Mouse (Mus musculus) MEL (cell line): ENCODE results near the gene Neurod2. TPM values are rescaled to one million over a fixed set of nuclear protein-coding genes. Genes with fewer than 3 reads are reported as not detected.

Source experiments
- DNase-seq: peaks from one replicate; pipeline ENCODE4 v3.0.0; 2011; ENCODE audit warnings: low read depth, low spot score
- H3K27ac ChIP-seq: 2 replicates; pipeline ENCODE4 v1.5.1; 2012; ENCODE audit warnings: low read depth, mild to moderate bottlenecking, control low read depth, low read length, moderate library complexity; ENCODE audit not compliant: control insufficient read depth
- H3K27me3 ChIP-seq, 2 experiments: fragments of 150-350 bp in 1 of 2; sonication (generic) in 1 of 2; 2 replicates each; pipeline ENCODE4 v1.6.1; 2012; ENCODE audit warnings: low read length in 2 of 2, mild to moderate bottlenecking in 2 of 2, improper control_type of control experiment in 1 of 2, moderate library complexity in 1 of 2; ENCODE audit not compliant: insufficient read depth in 2 of 2, control insufficient read depth in 1 of 2
- H3K36me3 ChIP-seq, 2 experiments: 2 replicates each; pipeline ENCODE4 v1.6.1; 2012 to 2014; ENCODE audit warnings: low read length in 2 of 2, improper control_type of control experiment in 1 of 2, inconsistent platforms in 1 of 2, mild to moderate bottlenecking in 1 of 2; ENCODE audit not compliant: insufficient read depth in 2 of 2, control insufficient read depth in 1 of 2
- H3K4me1 ChIP-seq, 2 experiments: fragments of 150-350 bp in 1 of 2; sonication (generic) in 1 of 2; 2 replicates each; pipeline ENCODE4 v1.6.1; 2012; ENCODE audit warnings: low read length in 2 of 2, improper control_type of control experiment in 1 of 2, mild to moderate bottlenecking in 1 of 2; ENCODE audit not compliant: insufficient read depth in 2 of 2, control insufficient read depth in 1 of 2
- H3K4me3 ChIP-seq, 2 experiments: fragments of 150-350 bp in 1 of 2; sonication (generic) in 1 of 2; 2 replicates each; pipeline ENCODE4 v1.5.1; 2012; ENCODE audit warnings: low read depth in 2 of 2, low read length in 2 of 2, mild to moderate bottlenecking in 2 of 2, moderate library complexity in 2 of 2, control low read depth in 1 of 2, improper control_type of control experiment in 1 of 2; ENCODE audit not compliant: control insufficient read depth in 1 of 2, insufficient read depth in 1 of 2
- H3K79me2 ChIP-seq: 2 replicates; pipeline ENCODE4 v1.6.1; 2012; ENCODE audit warnings: mild to moderate bottlenecking, low read length, moderate library complexity; ENCODE audit not compliant: control insufficient read depth, poor library complexity, insufficient read depth
- H3K9ac ChIP-seq: 2 replicates; pipeline ENCODE4 v1.6.1; 2012; ENCODE audit warnings: low read depth, mild to moderate bottlenecking, control low read depth, low read length, moderate library complexity; ENCODE audit not compliant: control insufficient read depth, poor library complexity, severe bottlenecking
- H3K9me3 ChIP-seq: fragments of 150-350 bp; sonication (generic); replicated peaks from 2 replicates; pipeline ENCODE4 v1.6.1; 2012; ENCODE audit warnings: mild to moderate bottlenecking, low read length, improper control_type of control experiment, moderate library complexity; ENCODE audit not compliant: insufficient read depth
- BHLHE40 ChIP-seq: IDR thresholded peaks from 2 replicates; pipeline ENCODE4 v1.6.1; 2012; ENCODE audit warnings: low read depth, mild to moderate bottlenecking, inconsistent platforms, low read length, improper control_type of control experiment, borderline replicate concordance
- CTCF ChIP-seq, 3 experiments: IDR thresholded peaks in 2 of 3; conservative IDR thresholded peaks in 1 of 3; 2 replicates each; pipeline ENCODE4 v1.5.1; 2011 to 2012; ENCODE audit warnings: low read length in 3 of 3, low read depth in 2 of 3, mild to moderate bottlenecking in 2 of 3, improper control_type of control experiment in 1 of 3, inconsistent platforms in 1 of 3, mixed read lengths in 1 of 3, moderate library complexity in 1 of 3; ENCODE audit not compliant: control insufficient read depth in 1 of 3, insufficient read depth in 1 of 3, poor library complexity in 1 of 3, severe bottlenecking in 1 of 3
- E2F4 ChIP-seq: IDR thresholded peaks from 2 replicates; pipeline ENCODE4 v1.6.1; 2011; ENCODE audit warnings: low read depth, low read length, improper control_type of control experiment, borderline replicate concordance
- EP300 ChIP-seq, 2 experiments: IDR thresholded peaks; 2 replicates each; pipeline ENCODE4 v1.6.1; 2011; ENCODE audit warnings: improper control_type of control experiment in 2 of 2, low read length in 2 of 2, low read depth in 1 of 2, mild to moderate bottlenecking in 1 of 2
- ETS1 ChIP-seq: IDR thresholded peaks from 2 replicates; pipeline ENCODE4 v1.6.1; 2012; ENCODE audit warnings: low read depth, mild to moderate bottlenecking, inconsistent platforms, low read length, improper control_type of control experiment, moderate library complexity
- HCFC1 ChIP-seq: IDR thresholded peaks from 2 replicates; pipeline ENCODE4 v1.6.1; 2012; ENCODE audit warnings: low read depth, mild to moderate bottlenecking, inconsistent platforms, low read length, improper control_type of control experiment, moderate library complexity
- MAX ChIP-seq: IDR thresholded peaks from 2 replicates; pipeline ENCODE4 v1.6.1; 2011; ENCODE audit warnings: low read length, improper control_type of control experiment
- MAZ ChIP-seq: IDR thresholded peaks from 2 replicates; pipeline ENCODE4 v1.6.1; 2012; ENCODE audit warnings: low read depth, mild to moderate bottlenecking, inconsistent platforms, low read length, improper control_type of control experiment
- MEF2A ChIP-seq: IDR thresholded peaks from 2 replicates; pipeline ENCODE4 v1.6.1; 2014; ENCODE audit warnings: low read depth, mild to moderate bottlenecking, inconsistent platforms, low read length, improper control_type of control experiment; ENCODE audit not compliant: poor library complexity, insufficient replicate concordance, severe bottlenecking; ENCODE audit errors: extremely low read depth
- MXI1 ChIP-seq: IDR thresholded peaks from 2 replicates; pipeline ENCODE4 v1.6.1; 2011; ENCODE audit warnings: mild to moderate bottlenecking, low read depth, low read length, improper control_type of control experiment
- MYB ChIP-seq: IDR thresholded peaks from 2 replicates; pipeline ENCODE4 v1.6.1; 2011; ENCODE audit warnings: mild to moderate bottlenecking, low read depth, low read length, improper control_type of control experiment
- NELFE ChIP-seq: IDR thresholded peaks from 2 replicates; pipeline ENCODE4 v1.6.1; 2011; ENCODE audit warnings: low read depth, low read length, improper control_type of control experiment
- POLR2A ChIP-seq, 2 experiments: IDR thresholded peaks; 2 replicates each; pipeline ENCODE4 v1.6.1; 2011 to 2012; ENCODE audit warnings: low read length in 2 of 2, mild to moderate bottlenecking in 2 of 2, control low read depth in 1 of 2, improper control_type of control experiment in 1 of 2, low read depth in 1 of 2, moderate library complexity in 1 of 2; ENCODE audit not compliant: control insufficient read depth in 1 of 2, insufficient read depth in 1 of 2, poor library complexity in 1 of 2
- POLR2AphosphoS2 ChIP-seq: IDR thresholded peaks from 2 replicates; pipeline ENCODE4 v1.6.1; 2011; ENCODE audit warnings: low read length, improper control_type of control experiment
- RAD21 ChIP-seq: IDR thresholded peaks from 2 replicates; pipeline ENCODE4 v1.6.1; 2011; ENCODE audit warnings: mild to moderate bottlenecking, low read depth, low read length, improper control_type of control experiment
- SIN3A ChIP-seq: IDR thresholded peaks from 2 replicates; pipeline ENCODE4 v1.6.1; 2012; ENCODE audit warnings: low read length, improper control_type of control experiment, inconsistent platforms
- SMC3 ChIP-seq: IDR thresholded peaks from 2 replicates; pipeline ENCODE4 v1.6.1; 2011; ENCODE audit warnings: low read depth, low read length, improper control_type of control experiment
- TBP ChIP-seq: IDR thresholded peaks from 2 replicates; pipeline ENCODE4 v1.8.0; 2011; ENCODE audit warnings: low read depth, low read length, improper control_type of control experiment
- TCF12 ChIP-seq: IDR thresholded peaks from 2 replicates; pipeline ENCODE4 v1.6.1; 2014; ENCODE audit warnings: low read depth, mild to moderate bottlenecking, inconsistent platforms, low read length, improper control_type of control experiment, moderate library complexity
- UBTF ChIP-seq: IDR thresholded peaks from 2 replicates; pipeline ENCODE4 v1.6.1; 2012; ENCODE audit warnings: low read depth, mild to moderate bottlenecking, inconsistent platforms, low read length, improper control_type of control experiment, moderate library complexity, borderline replicate concordance; ENCODE audit not compliant: insufficient read depth
- ZC3H11A ChIP-seq: IDR thresholded peaks from 2 replicates; pipeline ENCODE4 v1.6.1; 2012; ENCODE audit warnings: low read depth, mild to moderate bottlenecking, inconsistent platforms, low read length, improper control_type of control experiment
- ZKSCAN1 ChIP-seq: IDR thresholded peaks from 2 replicates; pipeline ENCODE4 v1.6.1; 2012; ENCODE audit warnings: low read depth, mild to moderate bottlenecking, inconsistent platforms, low read length, improper control_type of control experiment, moderate library complexity
- ZMIZ1 ChIP-seq: IDR thresholded peaks from 2 replicates; pipeline ENCODE4 v1.6.1; 2012; ENCODE audit warnings: low read depth, mild to moderate bottlenecking, inconsistent platforms, low read length, improper control_type of control experiment, moderate library complexity
- ZNF384 ChIP-seq: IDR thresholded peaks from 2 replicates; pipeline ENCODE4 v1.6.1; 2012; ENCODE audit warnings: low read depth, mild to moderate bottlenecking, inconsistent platforms, low read length, improper control_type of control experiment
- polyA plus RNA-seq, 2 experiments: library from polyadenylated mRNA; stranded (reverse) in 1 of 2; unstranded in 1 of 2; fragments of >175 nt in 1 of 2; fragments of >200 nt in 1 of 2; gene quantifications; 2 replicates each; pipeline versions ENCODE4 v1.2.1 to v1.2.4; 2012; ENCODE audit warnings: low replicate concordance in 2 of 2, low read depth in 1 of 2; ENCODE audit not compliant: insufficient read length in 2 of 2, insufficient read depth in 1 of 2, missing spikeins in 1 of 2
- total RNA-seq: library from RNA; depleted of rRNA; stranded (reverse); fragments of 300-350 nt; gene quantifications from 2 replicates; pipeline ENCODE4 v1.2.3, GENCODE M21; 2012

Gene Neurod2
- total and polyA plus RNA-seq, 3 experiments = not detected

DNA sequence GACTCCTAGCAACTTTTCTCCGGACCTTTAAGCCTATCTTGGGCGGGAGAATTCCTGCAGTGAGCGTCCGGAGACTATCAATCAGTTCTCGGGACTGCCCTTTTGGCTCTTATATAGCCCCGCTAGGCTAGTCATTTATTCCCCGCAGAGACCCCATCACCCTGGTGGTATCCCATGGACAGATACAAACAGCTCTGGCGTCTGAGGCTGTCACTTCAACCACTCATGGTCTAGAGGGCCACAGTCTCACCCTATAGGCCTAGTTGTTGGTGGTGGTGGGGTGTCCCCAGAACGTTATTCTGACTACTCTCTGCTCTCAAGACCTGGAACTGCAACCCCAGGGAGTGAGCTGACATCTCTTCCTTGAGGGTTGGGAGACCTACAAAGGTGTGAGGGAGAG, 19.9 kb upstream of the Neurod2 start:
- Histone ChIP-seq H3K9me3 (no peaks in the 10 kb centered on the region), H3K79me2 (peaks cover 5% of the 10 kb centered on the region), H3K9ac (peak overlapping the region; percentile 94), H3K36me3 (peaks cover 0 to 8% of the 10 kb centered on the region in 2 experiments; a peak in 2 of 4 replicates), H3K27ac (no peak overlapping the region), H3K27me3 (no peaks in the 10 kb centered on the region), H3K4me1 (peaks cover 4 to 23% of the 10 kb centered on the region in 2 experiments; a peak in 3 of 4 replicates), H3K4me3 (peak overlapping the region; percentile 85 to 97)
- TF ChIP-seq RAD21 (no peak), MAZ (0 out of 2 replicates have a peak, but pooled peaks have one; percentile 34), ZC3H11A (0 out of 2 replicates have a peak, but pooled peaks have one; percentile 1)
- peak; percentile 53 for DNase-seq

DNA sequence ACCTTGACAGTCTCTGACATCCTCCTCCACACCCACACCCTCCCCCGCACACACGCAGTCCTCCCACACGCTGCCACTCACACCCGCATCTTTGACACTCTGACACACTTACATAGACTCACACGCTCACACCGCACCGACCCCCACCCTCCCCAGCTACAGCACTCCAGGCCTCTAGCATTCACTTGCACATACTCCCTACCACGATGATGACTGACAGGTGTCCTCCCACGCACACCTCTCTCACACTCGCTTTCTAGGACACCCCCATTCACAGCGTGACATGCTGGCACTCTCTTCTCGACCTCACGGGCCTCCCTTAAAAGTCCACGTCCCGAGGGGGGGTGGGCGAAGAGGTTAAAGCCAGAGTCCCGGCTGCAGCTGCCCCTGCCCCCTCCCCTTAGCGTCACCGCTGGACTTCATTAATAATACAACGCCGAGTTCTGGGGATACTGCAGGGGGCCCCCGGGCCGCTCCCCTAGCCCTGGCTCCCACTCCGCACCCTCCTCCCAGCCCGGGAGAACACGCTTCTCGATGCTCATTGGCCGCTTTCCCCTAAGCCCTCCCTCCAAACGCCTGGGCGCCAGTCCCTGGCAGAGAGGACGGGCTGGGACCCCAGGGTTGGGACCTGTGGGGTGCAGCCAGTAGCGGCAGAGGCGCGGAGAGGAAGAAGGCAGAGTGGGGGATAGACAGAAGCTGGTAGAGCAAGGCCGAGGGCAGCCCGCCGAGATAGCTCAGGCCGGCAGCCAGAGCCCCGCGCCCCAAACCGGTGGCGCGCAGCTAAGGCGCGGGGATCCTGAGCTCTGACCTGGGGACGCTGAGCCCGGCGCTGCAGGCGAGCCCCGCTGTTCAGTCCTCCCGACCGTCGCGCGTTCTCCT, 18.9 kb upstream of the Neurod2 start, which contains the start of gene Ppp1r1b:
Gene Ppp1r1b, plus strand, starts transcription at position 322 of the 879 bp plus-strand sequence.
- peaks cover 0 to 8% of the 10 kb centered on the region in 2 experiments; a peak in 2 of 4 replicates for H3K36me3 ChIP-seq
- peak; percentile 97 for DNase-seq
- H3K4me3 ChIP-seq = peak within 1 kb of the TSS; percentile 85 to 97
- no peaks in the 10 kb centered on the region for H3K27me3 ChIP-seq
- H3K9ac ChIP-seq = peak within 1 kb of the TSS; percentile 94
- H3K9me3 ChIP-seq = no peaks in the 10 kb centered on the region
- peak within 1 kb of the TSS; percentile 61 for H3K27ac ChIP-seq
- H3K4me1 ChIP-seq = peaks cover 4 to 23% of the 10 kb centered on the region in 2 experiments; a peak in 3 of 4 replicates
- H3K79me2 ChIP-seq = peaks cover 5% of the 10 kb centered on the region
- TF ChIP-seq NELFE (peak; percentile 91), ZKSCAN1 (no peak), MAX (peak; percentile 72), MAZ (peak; percentile 90), CTCF (IDR thresholded peaks at IDR 0.05 in 2 of 3, conservative IDR thresholded peaks at IDR 0.05 in 1 of 3; ENCODE audit: control insufficient read depth in 1 of 3, insufficient read depth in 1 of 3, low read depth in 2 of 3, low read length in 3 of 3, poor library complexity in 1 of 3, severe bottlenecking in 1 of 3) (no peak), E2F4 (peak; percentile 22; the same call in 1 of the 2 replicates), HCFC1 (peak; percentile 71; the same call in 1 of the 2 replicates), TCF12 (peak; percentile 64; the same call in 1 of the 2 replicates), TBP (peak; percentile 77), MYB (no peak), POLR2A (IDR thresholded peaks at IDR 0.05; ENCODE audit: control insufficient read depth in 1 of 2, insufficient read depth in 1 of 2, low read depth in 1 of 2, low read length in 2 of 2, poor library complexity in 1 of 2) (peak; percentile 95 to 96), ETS1 (peak; percentile 40; the same call in 1 of the 2 replicates), MEF2A (no peak), UBTF (peak; percentile 88; the same call in 1 of the 2 replicates), ZNF384 (no peak), EP300 (IDR thresholded peaks at IDR 0.05; ENCODE audit: low read depth in 1 of 2, low read length in 2 of 2) (peak; percentile 10 to 42; a peak in 1 of 4 replicates), ZMIZ1 (peak; percentile 96), SIN3A (peak; percentile 79), BHLHE40 (peak; percentile 38; the same call in 1 of the 2 replicates), SMC3 (no peak), MXI1 (peak; percentile 78), POLR2AphosphoS2 (peak; percentile 85; the same call in 1 of the 2 replicates)
- TF ChIP-seq, all 39 proteins: peak for 16
